Mouse (Mus musculus): ENCODE measurements around the gene Fam219b. TPM values are rescaled to one million over a fixed set of nuclear protein-coding genes. Genes with fewer than 3 reads are reported as not detected.

Gene Fam219b
- polyA plus RNA-seq, 1 experiment: 9.5 TPM

DNA sequence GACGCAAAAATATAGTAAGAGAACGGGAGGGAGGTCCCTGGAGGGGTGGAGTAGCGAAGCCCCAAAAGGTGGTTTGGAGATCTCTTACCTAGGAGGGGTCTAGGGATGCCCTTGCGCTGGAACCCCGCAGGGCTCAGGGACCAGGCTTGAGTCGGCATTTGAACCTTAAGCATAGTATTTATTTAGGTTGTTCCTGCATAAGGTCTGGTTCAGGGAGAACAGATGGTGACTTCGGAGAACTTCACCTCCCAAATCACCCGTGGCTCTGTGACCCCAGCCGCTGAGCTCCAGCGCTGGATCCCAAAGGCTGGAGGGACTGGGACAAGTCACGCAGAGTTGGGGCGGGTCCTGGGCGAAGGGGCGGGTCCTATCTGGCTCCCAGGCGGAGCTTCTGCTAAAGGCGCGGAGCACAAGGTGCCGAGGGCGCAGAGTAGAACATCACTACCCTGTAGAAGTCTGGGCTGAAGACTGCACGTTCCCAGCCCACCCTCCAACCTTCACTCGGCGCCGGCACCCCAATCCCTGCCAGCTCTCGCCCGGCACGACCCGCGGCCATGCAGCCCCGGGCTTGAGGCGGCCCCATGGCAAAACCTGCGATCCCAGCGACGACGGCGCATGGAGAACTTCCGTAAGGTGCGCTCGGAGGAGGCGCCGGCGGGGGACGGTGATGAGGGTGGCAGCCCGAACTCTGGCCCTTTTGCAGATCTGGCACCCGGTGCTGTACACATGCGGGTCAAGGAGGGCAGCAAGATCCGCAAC lies 33.5 kb upstream of the Fam219b start, which contains the start of gene Rpp25:
Rpp25 (plus strand) TSS at position 405 of the 759 bp plus-strand sequence.
- no peak for TF ChIP-seq CTCF (IDR thresholded peaks at IDR 0.05; ENCODE audit: extremely low read depth, insufficient read depth, low read length)
- TF ChIP-seq POLR2A (IDR thresholded peaks at IDR 0.05; ENCODE audit: extremely low read depth, insufficient read depth, low read length): 0 out of 2 replicates have a peak, but pooled peaks have one; percentile 27
- H3K27ac ChIP-seq (ENCODE audit: insufficient read depth, low read length): peak within 1 kb of the TSS; percentile 11; the same call in 1 of the 2 replicates
- peak within 1 kb of the TSS; percentile 43 for H3K4me3 ChIP-seq (ENCODE audit: insufficient read depth, low read length)
- no peaks in the 10 kb centered on the region for H3K4me1 ChIP-seq (ENCODE audit: control insufficient read depth, insufficient read depth, low read length)

DNA sequence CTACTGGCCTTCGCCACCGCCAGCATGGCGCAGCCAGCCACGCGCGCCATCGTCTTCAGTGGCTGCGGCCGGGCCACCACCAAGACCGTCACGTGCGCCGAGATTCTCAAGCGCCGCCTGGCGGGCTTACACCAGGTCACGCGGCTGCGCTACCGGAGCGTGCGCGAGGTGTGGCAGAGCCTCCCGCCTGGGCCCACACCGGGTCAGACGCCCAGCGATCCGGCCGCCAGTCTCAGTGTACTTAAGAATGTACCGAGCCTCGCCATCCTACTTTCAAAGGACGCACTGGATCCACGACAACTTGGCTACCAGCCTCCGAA lies 33.0 kb upstream of the Fam219b start:
- no peak overlapping the region for H3K27ac ChIP-seq (ENCODE audit: insufficient read depth, low read length)
- no peaks in the 10 kb centered on the region for H3K4me1 ChIP-seq (ENCODE audit: control insufficient read depth, insufficient read depth, low read length)
- TF ChIP-seq CTCF (IDR thresholded peaks at IDR 0.05; ENCODE audit: extremely low read depth, insufficient read depth, low read length): no peak
- TF ChIP-seq POLR2A (IDR thresholded peaks at IDR 0.05; ENCODE audit: extremely low read depth, insufficient read depth, low read length): no peak

DNA sequence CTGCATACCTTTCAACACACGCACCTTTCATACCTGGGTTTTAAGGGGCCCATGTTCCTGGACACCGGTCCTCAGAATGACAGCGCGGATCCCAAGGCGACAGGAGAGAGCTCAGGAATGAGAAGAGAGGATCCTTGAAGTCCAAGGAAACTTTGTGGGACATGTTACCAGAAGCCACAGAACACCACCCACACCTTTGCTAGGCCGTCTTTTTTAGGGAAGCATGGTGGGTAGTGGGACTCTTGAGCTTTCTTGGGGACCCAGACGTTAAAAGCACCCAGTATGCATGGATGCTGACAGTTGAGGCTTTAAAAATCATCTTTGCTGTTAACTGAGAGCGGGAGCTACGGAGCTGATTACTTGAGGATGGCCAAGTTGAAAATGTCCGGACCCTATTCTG lies 32.4 kb upstream of the Fam219b start:
- Histone ChIP-seq H3K27ac (ENCODE audit: insufficient read depth, low read length) (no peak overlapping the region), H3K4me1 (ENCODE audit: control insufficient read depth, insufficient read depth, low read length) (no peaks in the 10 kb centered on the region), H3K4me3 (ENCODE audit: insufficient read depth, low read length) (peak overlapping the region; percentile 43; the same call in 1 of the 2 replicates)
- no peak for TF ChIP-seq POLR2A (IDR thresholded peaks at IDR 0.05; ENCODE audit: extremely low read depth, insufficient read depth, low read length)
- no peak for TF ChIP-seq CTCF (IDR thresholded peaks at IDR 0.05; ENCODE audit: extremely low read depth, insufficient read depth, low read length)

More for the DNA sequence above, 33.0 kb upstream of the Fam219b start:
- peak overlapping the region; percentile 43 for H3K4me3 ChIP-seq (ENCODE audit: insufficient read depth, low read length)

DNA sequence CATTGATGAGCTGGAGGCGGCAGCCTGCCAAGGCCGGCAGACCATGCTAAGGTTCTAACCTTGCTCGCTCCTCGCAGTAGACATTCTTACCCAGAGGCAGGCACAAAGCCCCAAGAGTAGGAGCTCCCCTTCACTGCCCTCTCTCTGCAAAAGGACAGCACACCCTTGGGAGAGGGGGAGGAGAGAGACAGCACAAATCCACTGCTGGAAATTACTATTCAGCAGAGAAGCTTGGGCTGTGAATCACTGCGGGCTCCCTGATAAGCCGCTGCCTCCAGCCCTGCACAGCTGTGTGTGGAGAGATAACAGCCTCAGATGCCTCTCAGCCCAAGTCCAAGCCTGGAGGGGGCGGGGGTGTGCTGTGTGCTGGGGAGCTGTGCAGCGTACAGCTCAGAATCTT lies 31.6 kb upstream of the Fam219b start:
- Histone ChIP-seq H3K27ac (ENCODE audit: insufficient read depth, low read length) (no peak overlapping the region), H3K4me1 (ENCODE audit: control insufficient read depth, insufficient read depth, low read length) (no peaks in the 10 kb centered on the region), H3K4me3 (ENCODE audit: insufficient read depth, low read length) (no peak overlapping the region)
- TF ChIP-seq POLR2A (IDR thresholded peaks at IDR 0.05; ENCODE audit: extremely low read depth, insufficient read depth, low read length): no peak
- TF ChIP-seq CTCF (IDR thresholded peaks at IDR 0.05; ENCODE audit: extremely low read depth, insufficient read depth, low read length): no peak

DNA sequence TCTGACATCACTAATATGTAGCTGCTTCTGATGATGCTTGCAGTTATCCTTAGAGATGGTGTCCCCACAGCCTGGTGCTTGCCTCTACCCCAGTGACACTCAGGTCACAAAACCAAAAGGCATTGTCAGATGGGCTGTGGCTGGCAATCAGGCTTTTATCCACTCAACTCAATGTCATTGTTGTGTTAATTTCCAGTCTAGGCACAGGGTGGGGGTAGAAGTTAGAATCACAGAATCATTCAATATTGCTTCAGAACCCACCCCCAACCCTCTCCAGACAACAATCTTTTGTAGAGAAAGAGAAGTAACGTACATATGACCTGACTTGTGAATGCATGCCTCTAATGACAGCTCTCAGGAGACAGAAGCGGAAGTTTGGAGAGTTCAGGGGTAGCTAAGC lies 26.8 kb upstream of the Fam219b start:
- H3K4me3 ChIP-seq (ENCODE audit: insufficient read depth, low read length): no peak overlapping the region
- TF ChIP-seq POLR2A (IDR thresholded peaks at IDR 0.05; ENCODE audit: extremely low read depth, insufficient read depth, low read length) (no peak), CTCF (IDR thresholded peaks at IDR 0.05; ENCODE audit: extremely low read depth, insufficient read depth, low read length) (no peak)
- no peak overlapping the region for H3K27ac ChIP-seq (ENCODE audit: insufficient read depth, low read length)
- no peaks in the 10 kb centered on the region for H3K4me1 ChIP-seq (ENCODE audit: control insufficient read depth, insufficient read depth, low read length)

DNA sequence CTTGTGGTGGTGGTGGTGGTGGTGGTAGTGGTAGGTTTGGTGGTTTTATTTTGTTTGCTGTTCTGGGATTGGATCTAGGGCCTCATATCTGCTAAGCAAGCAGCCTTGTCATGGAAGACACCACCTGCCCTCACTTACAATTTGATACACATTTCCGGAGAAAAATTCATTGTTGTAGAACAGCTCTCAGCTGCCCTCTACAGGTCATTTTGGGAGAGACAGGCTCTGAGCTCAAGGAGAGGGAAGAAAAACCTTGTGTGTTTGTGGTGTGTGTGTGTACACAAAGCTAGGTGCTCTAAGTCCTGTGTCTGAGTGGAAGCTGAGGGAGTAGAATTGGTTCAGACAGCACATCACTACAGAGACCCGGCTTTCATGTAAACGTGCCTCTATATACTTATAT lies 20.2 kb upstream of the Fam219b start:
- TF ChIP-seq POLR2A (IDR thresholded peaks at IDR 0.05; ENCODE audit: extremely low read depth, insufficient read depth, low read length) (no peak), CTCF (IDR thresholded peaks at IDR 0.05; ENCODE audit: extremely low read depth, insufficient read depth, low read length) (peak; percentile 82)
- H3K4me1 ChIP-seq (ENCODE audit: control insufficient read depth, insufficient read depth, low read length): peaks cover 1% of the 10 kb centered on the region; the same call in 1 of the 2 replicates
- H3K4me3 ChIP-seq (ENCODE audit: insufficient read depth, low read length): no peak overlapping the region
- no peak overlapping the region for H3K27ac ChIP-seq (ENCODE audit: insufficient read depth, low read length)

DNA sequence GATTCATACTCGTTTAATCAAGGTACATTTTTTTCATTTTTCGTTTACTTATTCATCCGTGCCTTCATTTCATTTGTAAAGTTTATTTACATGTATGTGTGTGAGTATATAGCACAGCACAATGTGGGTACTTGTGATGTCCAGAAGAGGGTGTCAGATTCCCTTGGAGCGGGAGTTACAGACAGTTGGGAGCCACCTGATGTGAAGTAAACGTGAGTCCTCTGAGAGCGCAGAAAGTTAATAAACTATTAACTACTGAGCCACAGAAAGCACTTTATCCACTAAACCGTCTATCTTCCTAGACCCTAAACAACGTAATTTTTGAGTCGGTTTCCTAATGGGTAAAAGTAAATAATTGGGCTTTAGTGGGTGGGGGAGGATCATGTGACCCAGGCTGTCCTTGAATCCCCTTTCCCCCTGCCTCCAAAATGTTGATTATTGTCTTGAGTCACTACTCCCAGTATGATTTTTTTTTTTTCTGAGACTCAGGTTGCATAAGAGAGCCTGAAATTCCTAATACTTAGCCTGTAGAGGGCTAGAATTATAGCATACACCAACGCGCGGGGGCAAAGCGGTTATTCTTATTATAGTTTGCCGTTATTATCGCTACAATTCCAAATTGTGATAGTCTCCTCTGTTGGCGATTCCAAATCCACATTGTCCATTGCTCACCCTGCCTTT lies 16.8 kb upstream of the Fam219b start:
- no peak for TF ChIP-seq CTCF (IDR thresholded peaks at IDR 0.05; ENCODE audit: extremely low read depth, insufficient read depth, low read length)
- TF ChIP-seq POLR2A (IDR thresholded peaks at IDR 0.05; ENCODE audit: extremely low read depth, insufficient read depth, low read length): no peak
- Histone ChIP-seq H3K27ac (ENCODE audit: insufficient read depth, low read length) (peak overlapping the region; percentile 92), H3K4me3 (ENCODE audit: insufficient read depth, low read length) (peak overlapping the region; percentile 85), H3K4me1 (ENCODE audit: control insufficient read depth, insufficient read depth, low read length) (peaks cover 3% of the 10 kb centered on the region; the same call in 1 of the 2 replicates)

DNA sequence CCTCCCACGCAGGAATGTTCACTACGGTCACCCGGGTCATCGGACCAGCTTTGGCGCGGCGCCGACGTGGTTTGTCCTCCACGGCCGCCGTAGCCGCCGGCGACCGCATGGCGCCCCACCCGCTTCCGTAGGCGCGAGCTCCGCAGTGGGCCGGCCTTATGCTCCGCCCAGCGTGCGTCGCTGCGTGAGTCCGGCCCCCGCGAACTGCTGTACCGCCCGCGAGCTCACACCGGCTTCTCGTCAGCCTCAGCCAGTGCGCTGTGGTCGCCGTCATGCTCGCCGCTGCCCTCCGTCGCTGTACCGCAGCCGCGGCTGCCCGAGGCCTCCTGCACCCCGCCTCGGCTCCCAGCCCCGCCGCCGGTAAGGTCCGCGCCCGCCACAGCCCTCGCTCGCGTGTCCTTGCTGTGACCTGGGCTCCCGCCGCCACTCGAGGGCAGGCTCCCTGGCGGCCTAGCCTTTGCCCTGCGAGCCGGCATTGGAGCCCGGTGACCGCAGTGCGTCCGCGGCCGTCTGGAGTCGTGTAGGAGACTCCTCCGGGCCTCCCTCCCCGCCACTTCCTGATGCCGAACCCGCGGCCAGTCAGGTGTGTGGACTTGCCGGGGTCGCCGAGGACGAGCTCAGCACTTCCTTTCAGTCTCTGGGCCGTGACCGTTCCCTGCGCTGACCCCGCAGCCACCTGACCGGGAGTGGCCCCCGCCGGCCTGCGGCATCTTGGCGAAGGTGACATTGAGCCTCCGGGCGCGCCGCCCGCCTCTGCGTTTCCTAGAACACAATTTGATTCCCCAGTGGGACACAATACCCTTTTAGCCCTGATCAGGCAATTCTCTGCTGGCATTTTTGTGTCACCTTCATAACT lies 16.0 kb upstream of the Fam219b start, which contains the start of gene Cox5a:
Cox5a (plus strand) TSS at position 219 of the 856 bp plus-strand sequence.
- Histone ChIP-seq H3K4me1 (ENCODE audit: control insufficient read depth, insufficient read depth, low read length) (peaks cover 5% of the 10 kb centered on the region; the same call in 1 of the 2 replicates), H3K27ac (ENCODE audit: insufficient read depth, low read length) (peak within 1 kb of the TSS; percentile 99), H3K4me3 (ENCODE audit: insufficient read depth, low read length) (peak within 1 kb of the TSS; percentile 85)
- no peak for TF ChIP-seq CTCF (IDR thresholded peaks at IDR 0.05; ENCODE audit: extremely low read depth, insufficient read depth, low read length)
- peak; percentile 91 for TF ChIP-seq POLR2A (IDR thresholded peaks at IDR 0.05; ENCODE audit: extremely low read depth, insufficient read depth, low read length)

All from cortical plate, adult 2 months (tissue).